Mouse (Mus musculus) lung, embryonic 16.5 days (tissue): Measurements from ENCODE around the gene Fem1a. TPM values are rescaled to one million over a fixed set of nuclear protein-coding genes. Genes with fewer than 3 reads are reported as not detected.

Source experiments
- microRNA counts: library from miRNA; unstranded; fragments of <30 nt; microRNA quantifications from one replicate; lab custom pipeline; 2016
- microRNA-seq: library from miRNA; unstranded; fragments of <30 nt; microRNA quantifications from one replicate; pipeline ENCODE4, GENCODE M21; 2016
- polyA plus RNA-seq: library from polyadenylated mRNA; unstranded; fragments of >200 nt; fragmentation: Nextera tagmentation; extraction: Ambion mirVana; gene quantifications from 2 replicates; pipeline ENCODE4 v1.2.1, GENCODE M21; 2015

Gene Fem1a
- polyA plus RNA-seq, 1 experiment from 2014 or later: 12.1 TPM

MicroRNAs within 50 kb of the gene (microRNA counts, 519-probe panel; counts per million panel counts)
- 1,753 counts per million, percentile 27 among the panel's probes with 10 or more counts for microRNA mmu-miR-7b (lab: Ali Mortazavi, UCI)

Small RNA genes within 50 kb of the gene (microRNA-seq; reads per million reads assigned to microRNA genes)
- gene Mir7b: 42.1 reads per million, percentile 40 among the genes with 10 or more reads in this experiment

Other genes starting within 250 kb of the Fem1a start
- 158 and 166 TPM in 2 replicates for gene Sh3gl1, start 220.2 kb upstream of the Fem1a start, polyA plus RNA-seq
- gene Chaf1a, start 216.4 kb upstream of the Fem1a start, polyA plus RNA-seq: 23.8 and 24.0 TPM in 2 replicates
- gene Ubxn6, start 181.8 kb upstream of the Fem1a start, polyA plus RNA-seq: 38.8 and 41.6 TPM in 2 replicates
- gene Hdgfl2, start 177.2 kb upstream of the Fem1a start, polyA plus RNA-seq: 95.2 and 96.7 TPM in 2 replicates
- 0.15 and 0.28 TPM in 2 replicates for gene Plin4, start 147.0 kb upstream of the Fem1a start, polyA plus RNA-seq
- 1.3 and 2.1 TPM in 2 replicates for gene Plin5, start 139.2 kb upstream of the Fem1a start, polyA plus RNA-seq
- gene Lrg1, start 134.8 kb upstream of the Fem1a start, polyA plus RNA-seq: 0.59 and 1.4 TPM in 2 replicates
- 1.2 and 1.7 TPM in 2 replicates for gene Sema6b, start 116.5 kb upstream of the Fem1a start, polyA plus RNA-seq
- 15.5 and 17.3 TPM in 2 replicates for gene Tnfaip8l1, start 94.3 kb upstream of the Fem1a start, polyA plus RNA-seq
- 93.0 and 110 TPM in 2 replicates for gene Mydgf, start 72.9 kb upstream of the Fem1a start, polyA plus RNA-seq
- gene Dpp9, start 37.9 kb upstream of the Fem1a start, polyA plus RNA-seq: 38.7 and 41.4 TPM in 2 replicates
- 5.5 and 5.7 TPM in 2 replicates for gene Ticam1, start 20.0 kb downstream of the Fem1a start, polyA plus RNA-seq
- 87.5 and 90.2 TPM in 2 replicates for gene Plin3, start 36.1 kb downstream of the Fem1a start, polyA plus RNA-seq
- gene Arrdc5, start 43.5 kb downstream of the Fem1a start, polyA plus RNA-seq: not detected in 2 replicates
- gene Uhrf1, start 46.5 kb downstream of the Fem1a start, polyA plus RNA-seq: 124 and 130 TPM in 2 replicates
- gene Kdm4b, start 69.3 kb downstream of the Fem1a start, polyA plus RNA-seq: 26.6 and 28.4 TPM in 2 replicates
- 59.1 and 59.9 TPM in 2 replicates for gene Ptprs, start 219.7 kb downstream of the Fem1a start, polyA plus RNA-seq